Mouse (Mus musculus): ENCODE results near the gene Lmf1. TPM values are rescaled to one million over a fixed set of nuclear protein-coding genes. Genes with fewer than 3 reads are reported as not detected.

Lmf1 gene
- polyA plus RNA-seq, 1 experiment = 36.3 TPM

- no peak for TF ChIP-seq TCF3 (IDR thresholded peaks at IDR 0.05; ENCODE audit: insufficient read length, low read depth)
- no peak for TF ChIP-seq POLR2A (IDR thresholded peaks at IDR 0.05; ENCODE audit: insufficient read length, low read depth)
- TF ChIP-seq SRF (IDR thresholded peaks at IDR 0.05; ENCODE audit: control insufficient read depth, insufficient read length, low read depth) = no peak
- TF ChIP-seq MYOG (IDR thresholded peaks at IDR 0.05; ENCODE audit: control insufficient read depth in 1 of 3, insufficient read depth in 1 of 3, insufficient read length in 2 of 3, low read depth in 2 of 3) = no peak
- no peak for TF ChIP-seq REST (IDR thresholded peaks at IDR 0.05; ENCODE audit: insufficient read depth, insufficient read length)
- no peak for TF ChIP-seq POLR2AphosphoS2 (IDR thresholded peaks at IDR 0.05; ENCODE audit: insufficient read length, low read depth)
- TF ChIP-seq TCF12 (IDR thresholded peaks at IDR 0.05; ENCODE audit: insufficient read depth, poor library complexity, severe bottlenecking) = no peak
- no peak for TF ChIP-seq E2F4 (IDR thresholded peaks at IDR 0.05; ENCODE audit: insufficient read depth)
- TF ChIP-seq MAX (IDR thresholded peaks at IDR 0.05; ENCODE audit: low read depth) = no peak
- no peak for TF ChIP-seq MYOD1 (IDR thresholded peaks at IDR 0.05; ENCODE audit: control insufficient read depth in 1 of 3, insufficient read length in 2 of 3, low read depth in 2 of 3)
- TF ChIP-seq USF1 (IDR thresholded peaks at IDR 0.05; ENCODE audit: low read depth) = no peak
These were observed 51.4 kb downstream of the Lmf1 start for GRCm38 (mm10) chr17:25630313-25630712.

DNA sequence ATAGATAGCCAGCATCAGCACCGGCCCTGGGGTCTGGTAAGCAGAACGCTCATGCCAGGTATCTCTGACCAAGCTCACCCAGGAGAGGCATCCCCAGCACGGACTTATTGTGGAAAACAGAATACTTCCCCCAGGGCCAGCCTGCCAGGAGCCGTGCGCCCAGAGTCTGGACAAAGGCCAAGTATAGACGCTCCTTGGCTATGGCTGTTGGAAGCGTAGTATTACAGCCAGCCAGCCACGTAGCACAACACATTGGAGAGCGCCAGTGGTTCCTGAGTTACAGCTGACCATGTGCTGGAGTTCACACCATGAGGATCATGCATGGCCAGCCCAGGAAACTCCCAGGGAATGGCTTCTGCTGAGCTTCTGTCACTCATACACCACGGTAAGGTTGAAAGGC, 55.2 kb downstream of the Lmf1 start:
- peaks cover 4% of the 10 kb centered on the region for H3K36me3 ChIP-seq (ENCODE audit: control insufficient read depth, insufficient read depth)
- no peak for TF ChIP-seq MAX (IDR thresholded peaks at IDR 0.05; ENCODE audit: low read depth)
- H3K27me3 ChIP-seq (ENCODE audit: control insufficient read depth, insufficient read depth, insufficient read length) = no peaks in the 10 kb centered on the region
- no peak overlapping the region for H3ac ChIP-seq (ENCODE audit: control insufficient read depth, insufficient read length)
- no peak overlapping the region for H3K4me2 ChIP-seq (ENCODE audit: low read depth)
- H3K4me3 ChIP-seq = no peak overlapping the region
- H3K79me2 ChIP-seq (ENCODE audit: control insufficient read depth, insufficient read depth) = no peaks in the 10 kb centered on the region

More at GRCm38 (mm10) chr17:25630313-25630712, 51.4 kb downstream of the Lmf1 start:
- no peaks in the 10 kb centered on the region for H3K79me2 ChIP-seq (ENCODE audit: control insufficient read depth, insufficient read depth)
- H3K36me3 ChIP-seq (ENCODE audit: control insufficient read depth, insufficient read depth) = peaks cover 4% of the 10 kb centered on the region
- no peak overlapping the region for H3K4me2 ChIP-seq (ENCODE audit: low read depth)
- no peak overlapping the region for H3K4me3 ChIP-seq
- H3K27me3 ChIP-seq (ENCODE audit: control insufficient read depth, insufficient read depth, insufficient read length) = no peaks in the 10 kb centered on the region
- H3ac ChIP-seq (ENCODE audit: control insufficient read depth, insufficient read length) = no peak overlapping the region

DNA sequence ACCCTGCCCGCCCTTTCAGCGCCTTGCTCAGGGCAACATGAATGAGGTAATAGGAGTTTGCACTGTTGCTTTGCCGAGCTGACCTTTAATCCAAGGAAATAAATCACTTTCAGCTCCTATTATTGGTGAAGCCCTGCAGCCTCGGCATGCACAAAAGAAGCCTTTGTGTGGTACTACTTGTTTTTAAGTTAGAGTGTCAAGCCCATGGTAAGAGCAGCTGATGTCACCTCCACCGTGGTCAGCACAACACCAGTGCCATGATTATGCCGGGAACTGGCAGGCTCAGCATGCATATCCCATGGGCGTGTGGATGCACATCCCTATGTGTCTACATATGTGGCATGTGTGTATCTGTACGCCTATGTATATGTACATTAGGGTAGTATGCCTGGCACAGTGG, 56.5 kb downstream of the Lmf1 start:
- Histone ChIP-seq H3K27me3 (ENCODE audit: control insufficient read depth, insufficient read depth, insufficient read length) (no peaks in the 10 kb centered on the region), H3K79me2 (ENCODE audit: control insufficient read depth, insufficient read depth) (no peaks in the 10 kb centered on the region), H3K4me2 (ENCODE audit: low read depth) (no peak overlapping the region), H3K4me3 (no peak overlapping the region), H3ac (ENCODE audit: control insufficient read depth, insufficient read length) (no peak overlapping the region), H3K36me3 (ENCODE audit: control insufficient read depth, insufficient read depth) (peaks cover 4% of the 10 kb centered on the region)
- no peak for TF ChIP-seq MYOG (IDR thresholded peaks at IDR 0.05; ENCODE audit: control insufficient read depth in 1 of 3, insufficient read depth in 1 of 3, insufficient read length in 2 of 3, low read depth in 2 of 3)
- no peak for TF ChIP-seq CEBPB (IDR thresholded peaks at IDR 0.05; ENCODE audit: insufficient read depth, poor library complexity, severe bottlenecking)
- no peak for TF ChIP-seq USF1 (IDR thresholded peaks at IDR 0.05; ENCODE audit: low read depth)

DNA sequence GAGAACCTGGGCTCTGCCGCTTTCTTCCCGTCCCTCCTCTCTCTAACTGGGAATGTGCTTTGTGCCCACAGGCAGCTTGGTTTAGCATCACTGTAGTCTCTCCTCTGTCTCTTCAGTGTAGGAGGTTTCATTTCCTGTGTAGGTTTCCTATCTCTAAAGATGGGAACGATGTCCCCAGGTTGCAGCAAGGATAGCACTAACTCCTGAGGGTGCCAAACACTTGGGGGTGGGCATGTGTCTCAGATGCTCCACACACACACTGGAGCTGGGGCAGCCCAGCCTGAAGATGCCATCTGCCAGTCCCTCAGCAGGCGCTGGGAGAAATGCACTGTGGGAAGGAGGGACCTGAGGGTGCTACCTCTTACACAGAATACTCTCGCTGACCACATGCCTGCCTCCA, 56.9 kb downstream of the Lmf1 start:
- peaks cover 4% of the 10 kb centered on the region for H3K36me3 ChIP-seq (ENCODE audit: control insufficient read depth, insufficient read depth)
- no peaks in the 10 kb centered on the region for H3K79me2 ChIP-seq (ENCODE audit: control insufficient read depth, insufficient read depth)
- no peak overlapping the region for H3K4me3 ChIP-seq
- TF ChIP-seq TCF12 (IDR thresholded peaks at IDR 0.05; ENCODE audit: insufficient read depth, poor library complexity, severe bottlenecking) (no peak), CEBPB (IDR thresholded peaks at IDR 0.05; ENCODE audit: insufficient read depth, poor library complexity, severe bottlenecking) (no peak), MYOD1 (IDR thresholded peaks at IDR 0.05; ENCODE audit: control insufficient read depth in 1 of 3, insufficient read length in 2 of 3, low read depth in 2 of 3) (no peak), E2F4 (IDR thresholded peaks at IDR 0.05; ENCODE audit: insufficient read depth) (no peak), POLR2AphosphoS2 (IDR thresholded peaks at IDR 0.05; ENCODE audit: insufficient read length, low read depth) (no peak), USF1 (IDR thresholded peaks at IDR 0.05; ENCODE audit: low read depth) (no peak), MYOG (IDR thresholded peaks at IDR 0.05; ENCODE audit: control insufficient read depth in 1 of 3, insufficient read depth in 1 of 3, insufficient read length in 2 of 3, low read depth in 2 of 3) (no peak), MAX (IDR thresholded peaks at IDR 0.05; ENCODE audit: low read depth) (no peak)
- H3ac ChIP-seq (ENCODE audit: control insufficient read depth, insufficient read length) = no peak overlapping the region
- H3K4me2 ChIP-seq (ENCODE audit: low read depth) = no peak overlapping the region
- H3K27me3 ChIP-seq (ENCODE audit: control insufficient read depth, insufficient read depth, insufficient read length) = no peaks in the 10 kb centered on the region

- no peak for TF ChIP-seq TCF12 (IDR thresholded peaks at IDR 0.05; ENCODE audit: insufficient read depth, poor library complexity, severe bottlenecking)
- TF ChIP-seq TCF3 (IDR thresholded peaks at IDR 0.05; ENCODE audit: insufficient read length, low read depth) = no peak
- no peak for TF ChIP-seq SRF (IDR thresholded peaks at IDR 0.05; ENCODE audit: control insufficient read depth, insufficient read length, low read depth)
- no peak for TF ChIP-seq MAX (IDR thresholded peaks at IDR 0.05; ENCODE audit: low read depth)
- no peak for TF ChIP-seq REST (IDR thresholded peaks at IDR 0.05; ENCODE audit: insufficient read depth, insufficient read length)
- TF ChIP-seq MYOG (IDR thresholded peaks at IDR 0.05; ENCODE audit: control insufficient read depth in 1 of 3, insufficient read depth in 1 of 3, insufficient read length in 2 of 3, low read depth in 2 of 3) = no peak
- no peak for TF ChIP-seq CEBPB (IDR thresholded peaks at IDR 0.05; ENCODE audit: insufficient read depth, poor library complexity, severe bottlenecking)
- no peak for TF ChIP-seq E2F4 (IDR thresholded peaks at IDR 0.05; ENCODE audit: insufficient read depth)
- TF ChIP-seq MYOD1 (IDR thresholded peaks at IDR 0.05; ENCODE audit: control insufficient read depth in 1 of 3, insufficient read length in 2 of 3, low read depth in 2 of 3) = no peak
- TF ChIP-seq USF1 (IDR thresholded peaks at IDR 0.05; ENCODE audit: low read depth) = no peak
- no peak for TF ChIP-seq POLR2A (IDR thresholded peaks at IDR 0.05; ENCODE audit: insufficient read length, low read depth)
- no peak for TF ChIP-seq POLR2AphosphoS2 (IDR thresholded peaks at IDR 0.05; ENCODE audit: insufficient read length, low read depth)
- no peak overlapping the region for H3K4me3 ChIP-seq
- no peak overlapping the region for H3ac ChIP-seq (ENCODE audit: control insufficient read depth, insufficient read length)
- no peaks in the 10 kb centered on the region for H3K36me3 ChIP-seq (ENCODE audit: control insufficient read depth, insufficient read depth)
- H3K4me2 ChIP-seq (ENCODE audit: low read depth) = no peak overlapping the region
- H3K27me3 ChIP-seq (ENCODE audit: control insufficient read depth, insufficient read depth, insufficient read length) = no peaks in the 10 kb centered on the region
- no peaks in the 10 kb centered on the region for H3K79me2 ChIP-seq (ENCODE audit: control insufficient read depth, insufficient read depth)
These were observed 59.1 kb downstream of the Lmf1 start for GRCm38 (mm10) chr17:25637986-25638385.
